Mouse (Mus musculus): ENCODE data around the gene Prkn.

Prkn gene

GRCm38 (mm10) chr17:11271876-11272275, 431.7 kb downstream of the Prkn start:
- DNase-seq (ENCODE audit: extremely low spot score): no peak

GRCm38 (mm10) chr17:11284246-11284645, 444.1 kb downstream of the Prkn start:
- DNase-seq (ENCODE audit: extremely low spot score): no peak

GRCm38 (mm10) chr17:11290183-11290582, 450.0 kb downstream of the Prkn start:
- DNase-seq (ENCODE audit: extremely low spot score): no peak

GRCm38 (mm10) chr17:11303116-11303515, 462.9 kb downstream of the Prkn start:
- no peak for DNase-seq (ENCODE audit: extremely low spot score)

- peak; percentile 28 for DNase-seq (ENCODE audit: extremely low spot score)
Observed at GRCm38 (mm10) chr17:11309843-11310242, 469.7 kb downstream of the Prkn start.

GRCm38 (mm10) chr17:11314163-11314562, 474.0 kb downstream of the Prkn start:
- DNase-seq (ENCODE audit: extremely low spot score): no peak

GRCm38 (mm10) chr17:11315675-11316074, 475.5 kb downstream of the Prkn start:
- no peak for DNase-seq (ENCODE audit: extremely low spot score)

GRCm38 (mm10) chr17:11318946-11319345, 478.8 kb downstream of the Prkn start:
- DNase-seq (ENCODE audit: extremely low spot score): no peak

- DNase-seq (ENCODE audit: extremely low spot score): no peak
Observed at GRCm38 (mm10) chr17:11319666-11320360, 479.6 kb downstream of the Prkn start.

- no peak for DNase-seq (ENCODE audit: extremely low spot score)
Observed at GRCm38 (mm10) chr17:11332081-11332480, 491.9 kb downstream of the Prkn start.

GRCm38 (mm10) chr17:11333741-11334140, 493.6 kb downstream of the Prkn start:
- DNase-seq (ENCODE audit: extremely low spot score): no peak

GRCm38 (mm10) chr17:11336156-11336555, 496.0 kb downstream of the Prkn start:
- no peak for DNase-seq (ENCODE audit: extremely low spot score)

- no peak for DNase-seq (ENCODE audit: extremely low spot score)
Observed at GRCm38 (mm10) chr17:11340368-11340767, 500.2 kb downstream of the Prkn start.

GRCm38 (mm10) chr17:11346310-11346709, 506.1 kb downstream of the Prkn start:
- no peak for DNase-seq (ENCODE audit: extremely low spot score)

- no peak for DNase-seq (ENCODE audit: extremely low spot score)
Observed at GRCm38 (mm10) chr17:11352778-11353552, 512.8 kb downstream of the Prkn start.

GRCm38 (mm10) chr17:11353553-11353945, 513.4 kb downstream of the Prkn start:
- no peak for DNase-seq (ENCODE audit: extremely low spot score)

- DNase-seq (ENCODE audit: extremely low spot score): no peak
Observed at GRCm38 (mm10) chr17:11354348-11354747, 514.2 kb downstream of the Prkn start.

GRCm38 (mm10) chr17:11375461-11375860, 535.3 kb downstream of the Prkn start:
- no peak for DNase-seq (ENCODE audit: extremely low spot score)

GRCm38 (mm10) chr17:11383364-11383962, 543.3 kb downstream of the Prkn start:
- no peak for DNase-seq (ENCODE audit: extremely low spot score)

- no peak for DNase-seq (ENCODE audit: extremely low spot score)
Observed at GRCm38 (mm10) chr17:11385246-11385645, 545.1 kb downstream of the Prkn start.

- no peak for DNase-seq (ENCODE audit: extremely low spot score)
Observed at GRCm38 (mm10) chr17:11392622-11393294, 552.6 kb downstream of the Prkn start.

- no peak for DNase-seq (ENCODE audit: extremely low spot score)
Observed at GRCm38 (mm10) chr17:11394607-11395006, 554.4 kb downstream of the Prkn start.

Measured in embryo, embryonic 9.5 days (tissue).